Mouse (Mus musculus) lung, adult 2 months (tissue): ENCODE measurements around the gene Tfap2a. TPM values are rescaled to one million over a fixed set of nuclear protein-coding genes. Genes with fewer than 3 reads are reported as not detected.

Experiments
- DNase-seq: peaks from one replicate; pipeline ENCODE4 v3.0.0; 2022
- H3K4me1 ChIP-seq: fragments of 200-500 bp; 2 replicates; pipeline ENCODE4 v1.6.1; 2011; ENCODE audit warnings: low read length; ENCODE audit not compliant: control insufficient read depth, insufficient read depth
- H3K4me3 ChIP-seq: fragments of 200-500 bp; replicated peaks from 2 replicates; pipeline ENCODE3; 2011; ENCODE audit warnings: low read depth, mild to moderate bottlenecking, control low read depth, low read length; ENCODE audit errors: extremely low read depth
- CTCF ChIP-seq: fragments of 200-500 bp; IDR thresholded peaks from 2 replicates; pipeline ENCODE4 v1.5.1; 2011; ENCODE audit warnings: mild to moderate bottlenecking, low read length, control low read depth; ENCODE audit not compliant: insufficient read depth
- POLR2A ChIP-seq: fragments of 200-500 bp; IDR thresholded peaks from 2 replicates; pipeline ENCODE4 v1.6.1; 2011; ENCODE audit warnings: low read depth, mild to moderate bottlenecking, control low read depth, low read length, borderline replicate concordance; ENCODE audit errors: extremely low read depth
- WGBS: fragments of 180-500 bp; shearing (Covaris S2); methylation state at CpG from one replicate; pipeline ENCODE4 v1.1.7; 2018; 5-methylcytosine and 5-hydroxymethylcytosine counted together
- polyA plus RNA-seq: library from polyadenylated mRNA; depleted of rRNA; stranded (reverse); fragments of >200 nt; gene quantifications from 2 replicates; pipeline ENCODE4 v1.2.3, GENCODE M21; 2012

Tfap2a gene
- polyA plus RNA-seq, 1 experiment, result 4.0 TPM

DNA sequence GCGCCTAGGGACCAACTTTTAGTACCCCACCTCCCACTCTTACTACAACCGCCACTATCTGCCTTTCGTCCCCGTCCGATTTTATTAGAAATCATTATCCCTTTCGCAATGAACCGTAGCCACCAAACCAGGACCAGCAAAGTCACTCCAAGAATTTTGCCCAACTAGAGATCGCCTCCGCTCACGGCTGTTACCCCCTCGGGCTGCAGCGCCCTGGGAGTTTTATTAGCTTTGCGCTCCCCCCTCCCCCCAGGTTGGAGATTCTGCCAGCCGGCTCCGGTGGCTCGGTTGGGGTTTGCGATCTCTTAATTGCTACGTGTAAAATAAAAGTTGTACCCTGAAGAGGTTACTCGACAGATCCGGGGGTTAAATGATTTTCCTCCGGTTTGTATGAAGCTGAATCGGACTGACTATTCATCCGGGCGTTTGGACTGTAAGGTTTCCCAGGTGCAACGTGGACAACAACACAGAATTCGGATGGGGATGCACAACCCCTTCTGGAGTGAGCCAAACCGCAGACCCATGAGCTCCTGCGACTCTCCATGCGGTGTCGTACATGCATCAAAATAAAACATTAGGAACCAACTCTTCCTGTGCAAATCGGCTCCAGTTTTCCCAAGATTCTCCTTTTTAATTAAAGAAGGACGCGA lies 3.7 kb downstream of the Tfap2a start:
- peaks cover 5% of the 10 kb centered on the region; the same call in 1 of the 2 replicates for H3K4me1 ChIP-seq
- DNase-seq, result no peak
- TF ChIP-seq POLR2A (no peak), CTCF (no peak)
- H3K4me3 ChIP-seq, result no peak overlapping the region
- 5% methylated on average over 33 of the region's 33 CpGs for whole genome bisulfite sequencing

DNA sequence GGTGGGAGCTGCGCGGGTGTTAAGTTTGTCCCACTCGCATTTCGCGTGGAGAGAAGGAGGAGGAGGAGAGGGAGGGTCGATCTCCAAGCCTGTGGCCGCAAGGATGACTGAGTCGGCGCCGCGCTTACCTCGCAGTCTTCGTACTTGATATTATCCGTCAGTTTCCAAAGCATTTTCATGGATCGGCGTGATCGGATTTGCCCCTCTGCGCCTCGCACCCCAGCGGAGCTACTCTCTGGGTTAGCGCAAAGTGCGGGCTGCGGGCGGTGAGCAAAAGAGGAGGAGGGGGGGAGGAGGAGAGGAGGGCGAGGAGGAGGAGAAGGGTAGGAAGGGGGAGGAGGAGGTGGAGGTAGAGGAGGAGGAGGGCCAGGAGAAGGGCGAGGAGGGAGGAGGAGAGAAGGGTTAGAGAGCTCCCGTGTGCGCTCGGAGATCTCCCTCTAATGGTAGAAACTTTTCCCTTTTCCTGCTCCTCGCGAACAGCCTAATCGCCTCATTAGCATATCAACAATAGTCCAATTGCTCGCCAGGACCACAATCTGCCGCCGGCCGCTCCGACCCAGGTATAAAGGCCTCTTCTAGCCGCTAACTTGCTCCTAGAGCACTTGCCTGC lies 4.5 kb downstream of the Tfap2a start:
- 2% methylated on average over 38 of the region's 38 CpGs for WGBS
- no peak for TF ChIP-seq POLR2A
- TF ChIP-seq CTCF, result no peak
- no peak for DNase-seq

DNA sequence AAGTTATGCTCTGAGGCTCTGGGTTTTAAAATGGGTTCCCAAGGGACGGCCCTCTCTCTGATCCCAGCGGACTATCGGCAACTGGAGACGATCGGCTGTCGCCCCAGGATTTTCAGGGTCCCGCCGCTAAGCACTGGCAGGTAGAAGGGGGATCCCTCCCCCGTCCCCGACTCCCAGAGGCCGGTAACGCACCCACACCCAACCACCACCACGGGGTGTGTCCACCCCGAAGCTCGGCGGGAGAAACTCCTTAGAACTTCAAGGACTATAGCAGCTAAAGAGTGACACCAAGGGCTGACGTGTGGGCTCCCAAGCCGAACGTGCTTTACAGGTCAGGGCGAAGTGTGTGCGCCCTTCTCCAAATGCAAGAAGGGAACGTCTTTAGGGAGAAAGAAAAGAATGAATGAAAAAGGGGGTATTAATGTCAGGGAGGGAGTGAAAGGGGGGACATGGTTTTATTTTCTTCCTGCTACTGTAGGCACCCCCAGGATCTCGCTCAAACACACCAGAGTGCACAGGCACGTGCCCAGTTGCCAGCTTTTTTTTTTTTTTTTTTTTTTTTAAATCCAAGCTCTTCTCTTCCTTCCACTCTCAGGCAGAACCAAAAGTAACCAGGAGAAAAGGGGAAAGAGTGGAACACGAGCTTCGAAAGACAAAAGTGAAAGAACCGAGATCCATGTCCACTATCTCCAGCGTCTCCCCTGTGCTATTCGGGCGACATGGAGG lies 5.2 kb downstream of the Tfap2a start:
- WGBS, result 1% methylated on average over 30 of the region's 30 CpGs
- Histone ChIP-seq H3K4me3 (peak overlapping the region; percentile 30), H3K4me1 (peaks cover 5% of the 10 kb centered on the region; the same call in 1 of the 2 replicates)
- DNase-seq, result no peak
- no peak for TF ChIP-seq CTCF
- TF ChIP-seq POLR2A, result no peak

More for the DNA sequence above, 4.5 kb downstream of the Tfap2a start:
- Histone ChIP-seq H3K4me3 (peak overlapping the region; percentile 30), H3K4me1 (peaks cover 5% of the 10 kb centered on the region; the same call in 1 of the 2 replicates)

DNA sequence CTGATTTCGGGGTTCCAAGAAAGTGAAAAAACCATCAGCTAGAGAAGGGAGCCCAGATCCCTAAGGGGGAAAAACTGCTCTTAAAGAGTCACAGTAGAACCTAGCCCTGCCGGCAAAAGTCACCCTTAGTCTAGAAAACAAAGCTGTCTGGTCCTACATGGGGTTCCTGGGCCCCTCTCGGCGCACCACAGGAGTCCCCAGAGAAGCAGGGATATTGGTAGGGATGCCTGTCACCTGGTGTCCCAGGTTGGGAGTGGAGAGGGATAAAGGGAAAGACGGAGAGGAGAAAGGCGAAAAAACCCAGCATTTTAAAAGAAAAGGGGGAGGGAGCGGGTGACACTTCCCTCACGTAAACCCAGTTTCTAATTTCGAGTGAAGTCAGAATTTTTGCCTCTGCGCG lies 6.1 kb downstream of the Tfap2a start:
- Histone ChIP-seq H3K4me1 (peaks cover 5% of the 10 kb centered on the region; the same call in 1 of the 2 replicates), H3K4me3 (no peak overlapping the region)
- 3% methylated on average over 11 of the region's 11 CpGs for WGBS
- TF ChIP-seq POLR2A, result no peak
- no peak for DNase-seq

DNA sequence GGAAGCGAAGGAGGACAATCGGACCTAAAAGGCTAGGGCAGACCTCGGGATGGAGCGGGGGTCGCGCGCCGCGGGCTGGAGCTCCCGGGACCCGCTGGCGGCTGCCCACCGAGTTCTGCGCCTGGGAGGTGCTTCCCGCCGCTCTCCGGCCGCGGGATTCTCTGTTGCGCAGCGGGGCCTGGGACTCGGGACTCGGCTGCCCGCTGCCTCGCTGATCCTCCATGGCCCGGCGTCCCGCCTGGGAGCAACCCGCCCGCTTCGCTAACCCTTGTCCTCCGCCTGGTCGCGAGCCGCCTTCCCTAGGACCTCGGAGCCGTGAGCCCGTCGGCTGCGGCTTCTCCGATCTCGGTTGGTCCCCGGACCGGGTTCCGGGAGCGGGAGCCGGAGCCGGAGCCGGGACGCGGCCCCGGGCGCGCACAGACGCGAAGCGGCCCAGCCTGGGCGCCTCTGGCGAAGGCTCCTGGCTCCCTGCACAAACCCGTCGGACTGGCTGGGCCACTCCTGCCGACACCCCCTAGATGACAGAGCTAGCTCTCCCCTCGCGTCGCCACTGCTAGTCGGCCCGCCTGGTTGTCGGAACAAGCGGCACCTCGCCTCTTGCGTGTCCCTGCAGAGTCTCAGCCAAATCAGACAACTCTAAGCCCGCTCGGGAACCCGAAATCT lies 6.9 kb downstream of the Tfap2a start:
- Histone ChIP-seq H3K4me1 (peaks cover 5% of the 10 kb centered on the region; the same call in 1 of the 2 replicates), H3K4me3 (peak overlapping the region; percentile 25)
- peak; percentile 50 for DNase-seq
- WGBS, result under 1% methylated on average over 71 of the region's 74 CpGs
- TF ChIP-seq POLR2A, result no peak
- TF ChIP-seq CTCF, result no peak

DNA sequence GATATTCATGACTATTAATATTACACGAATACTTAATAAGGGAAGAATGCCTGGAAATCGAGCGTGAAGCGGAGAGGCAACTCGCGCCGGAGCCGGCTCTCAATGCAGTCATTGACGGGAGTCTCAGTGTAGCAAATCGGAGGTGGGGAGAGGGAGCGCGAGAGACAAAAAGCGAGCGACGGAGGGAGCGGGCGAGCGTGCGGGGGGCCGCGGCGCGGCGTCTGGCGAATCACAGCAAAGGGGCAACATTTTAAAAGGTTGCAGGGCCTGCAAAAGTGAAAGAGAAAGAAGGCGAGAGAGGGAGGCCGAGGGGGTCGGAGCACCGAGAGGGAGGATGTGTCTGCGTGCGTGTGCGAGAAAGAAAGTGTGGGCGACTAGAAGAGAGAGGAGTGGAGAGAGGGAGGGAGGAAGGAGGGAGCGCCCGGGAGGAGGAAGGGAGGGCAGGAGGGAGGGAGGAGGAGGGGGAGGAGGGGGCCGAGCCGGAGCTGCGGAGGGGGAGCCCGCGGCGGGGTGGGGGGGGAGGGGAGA lies 7.5 kb downstream of the Tfap2a start:
- 2% methylated on average over 34 of the region's 41 CpGs for WGBS
- DNase-seq, result peak; percentile 38
- TF ChIP-seq POLR2A (no peak), CTCF (no peak)
- H3K4me3 ChIP-seq, result peak overlapping the region; percentile 49
- peaks cover 5% of the 10 kb centered on the region; the same call in 1 of the 2 replicates for H3K4me1 ChIP-seq

DNA sequence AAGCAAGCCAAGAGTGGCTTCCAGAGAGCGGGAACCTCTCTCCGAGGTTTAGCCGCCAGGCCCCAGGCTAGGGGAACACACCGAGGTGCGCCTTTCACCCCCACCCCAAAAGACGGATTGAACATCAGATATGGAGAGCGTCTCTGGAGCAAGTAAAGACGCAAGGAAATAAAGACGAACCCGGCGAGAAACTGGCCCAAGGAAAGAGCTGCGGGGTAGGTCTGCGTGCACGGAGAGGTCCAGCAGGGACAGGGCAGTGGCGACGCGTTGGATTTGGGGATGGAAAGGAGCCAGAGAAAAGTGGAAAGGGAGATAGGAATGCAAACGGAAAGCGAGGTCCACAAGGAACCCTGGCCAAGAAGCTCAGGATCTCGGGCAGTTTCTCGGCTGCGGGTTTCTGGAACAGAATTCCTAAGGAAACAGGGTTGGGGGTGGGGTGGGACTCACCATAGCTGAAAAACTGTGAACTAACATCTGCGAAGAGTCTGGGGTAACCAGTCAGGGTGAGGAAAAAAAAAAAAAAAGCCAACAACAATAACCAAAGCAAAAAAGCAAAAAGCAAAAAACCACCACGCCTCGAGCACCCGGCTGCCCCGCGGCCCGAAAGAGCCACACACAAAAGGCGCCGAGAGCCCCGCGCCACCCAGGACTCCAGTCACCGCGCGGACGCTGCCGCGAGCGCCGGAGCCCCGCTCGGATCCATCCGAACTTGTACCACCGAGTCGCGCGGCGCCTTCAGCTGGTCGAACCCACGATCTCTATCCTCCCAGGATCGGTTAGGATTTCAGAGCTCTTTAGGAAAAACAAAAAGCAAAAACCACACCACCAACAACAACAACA lies 8.4 kb downstream of the Tfap2a start:
- TF ChIP-seq CTCF (no peak), POLR2A (no peak)
- Histone ChIP-seq H3K4me1 (peaks cover 5% of the 10 kb centered on the region; the same call in 1 of the 2 replicates), H3K4me3 (no peak overlapping the region)
- WGBS, result 3% methylated on average over 52 of the region's 52 CpGs
- no peak for DNase-seq

DNA sequence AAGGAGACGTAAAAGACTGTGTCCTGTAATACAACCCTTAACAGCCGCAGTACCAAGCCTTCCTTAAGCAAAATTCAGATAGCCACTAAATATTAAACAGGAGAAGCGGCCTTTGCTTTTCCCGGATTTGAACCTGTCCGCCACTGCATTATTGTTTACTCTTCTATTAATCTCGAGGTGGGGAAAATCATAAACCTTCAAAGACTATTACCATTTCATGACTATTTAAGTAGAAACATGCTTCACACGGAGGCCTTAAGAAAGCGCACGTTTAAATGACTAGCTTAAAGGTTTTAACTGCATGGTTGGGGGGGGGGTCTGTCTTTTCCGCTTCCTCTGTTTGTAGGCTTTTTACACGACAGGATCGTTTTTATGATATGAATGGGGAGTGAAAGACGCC lies 9.1 kb downstream of the Tfap2a start:
- no peak for TF ChIP-seq CTCF
- TF ChIP-seq POLR2A, result no peak
- no peak for DNase-seq
- Histone ChIP-seq H3K4me1 (peaks cover 5% of the 10 kb centered on the region; the same call in 1 of the 2 replicates), H3K4me3 (no peak overlapping the region)
- WGBS, result 12% methylated on average over 13 of the region's 13 CpGs
